Mouse (Mus musculus) left cerebral cortex, adult 2 months (tissue): Measurements from ENCODE around the gene Tcn2. TPM values are rescaled to one million over a fixed set of nuclear protein-coding genes. Genes with fewer than 3 reads are reported as not detected.
A peak's percentile ranks its signal among the peaks of the same experiment; 100 is the strongest.

Experiments used
- DNase-seq, 2 experiments: peaks; one replicate each; pipeline ENCODE4 v3.0.0; 2021 to 2022; ENCODE audit warnings: low spot score in 2 of 2, mixed read lengths in 1 of 2; ENCODE audit errors: extremely low spot score in 1 of 2
- H3K27ac ChIP-seq: fragments of 200-600 bp; 2 replicates; pipeline ENCODE4 v1.8.1; 2022
- H3K4me3 ChIP-seq: fragments of 200-600 bp; 2 replicates; pipeline ENCODE4 v1.8.1; 2022
- CTCF ChIP-seq: fragments of 200-600 bp; IDR thresholded peaks from 2 replicates; pipeline ENCODE4 v1.8.1; 2022; ENCODE audit warnings: antibody characterized with exemption, mild to moderate bottlenecking, moderate library complexity
- intact Hi-C: fragments of 180-260 bp; cut with DNase I; formaldehyde crosslinking; loops from one replicate; pipeline ENCODE4 v1.15.1; 2025
- long read RNA-seq, 2 experiments: library from polyadenylated mRNA; stranded (forward); transcript quantifications; one replicate each; pipeline ENCODE4 v2.0.0; 2021; ENCODE audit warnings: borderline mapping rate in 2 of 2
- total RNA-seq, 2 experiments: library from RNA; stranded (reverse); gene quantifications; 2 replicates each; pipeline ENCODE4 v1.2.3; 2021

The Tcn2 gene
- 10 to 100 TPM; 17.1 to 20.7 TPM for total RNA-seq
- long read RNA-seq, experiment 1, transcript Tcn2-203 (10 exons, 1,949 nt): major isoform, 6 of 21 reads
- long read RNA-seq, experiment 1, partial matches to known transcripts: 4 of 21 reads
- long read RNA-seq, experiment 1, other reads (novel, unspliced or antisense): 7 of 21 reads
- long read RNA-seq, experiment 2, transcript Tcn2-203 (10 exons, 1,949 nt): minor isoform, 5 of 21 reads
- long read RNA-seq, experiment 2, transcript Tcn2-207 (10 exons, 2,027 nt): major isoform, 6 of 21 reads
- long read RNA-seq, experiment 2, partial matches to known transcripts: 3 of 21 reads
- long read RNA-seq, experiment 2, other reads (novel, unspliced or antisense): 6 of 21 reads

DNA sequence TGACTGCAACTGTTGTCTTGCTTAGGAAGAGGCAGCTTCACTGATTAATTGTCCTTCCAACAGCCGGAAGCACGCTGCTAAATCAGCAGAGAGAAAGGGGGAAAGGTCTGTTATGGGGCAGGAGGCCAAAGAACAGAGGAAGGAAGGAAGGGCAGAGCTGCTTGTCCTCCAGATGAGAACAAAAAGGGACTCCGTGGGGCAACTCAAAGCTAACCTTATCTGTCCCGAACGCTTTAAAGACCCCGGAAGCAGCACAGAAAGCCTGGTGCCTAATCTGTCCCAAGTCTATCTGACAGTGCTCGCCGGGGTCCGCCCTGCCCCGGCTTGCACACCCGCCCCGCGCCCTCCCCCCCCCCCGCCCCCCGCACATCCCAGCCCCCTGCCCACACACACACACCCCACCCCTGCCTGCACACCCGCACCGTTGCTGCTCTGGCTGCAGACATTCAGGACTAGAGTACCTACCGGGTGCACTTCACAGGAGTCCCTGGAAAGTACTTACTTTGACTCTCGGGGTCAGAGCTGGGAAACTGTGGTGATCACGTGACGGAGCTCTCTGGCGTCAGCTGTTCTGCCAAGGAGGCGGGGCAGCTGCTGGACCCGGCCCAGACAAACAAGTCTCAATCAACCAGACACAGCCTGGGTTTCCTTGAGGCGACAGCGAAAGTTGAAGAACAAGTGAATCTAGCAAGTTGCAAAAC, at the start of gene Tcn2:
Gene Tcn2, minus strand, starts transcription at position 649 of the 701 bp plus-strand sequence.
- peak; percentile 57 to 63 for DNase-seq
- Histone ChIP-seq H3K27ac (no peak within 1 kb of the TSS), H3K4me3 (peak within 1 kb of the TSS; percentile 39)
- intact Hi-C loops: no loop called here
- TF ChIP-seq CTCF: no peak

DNA sequence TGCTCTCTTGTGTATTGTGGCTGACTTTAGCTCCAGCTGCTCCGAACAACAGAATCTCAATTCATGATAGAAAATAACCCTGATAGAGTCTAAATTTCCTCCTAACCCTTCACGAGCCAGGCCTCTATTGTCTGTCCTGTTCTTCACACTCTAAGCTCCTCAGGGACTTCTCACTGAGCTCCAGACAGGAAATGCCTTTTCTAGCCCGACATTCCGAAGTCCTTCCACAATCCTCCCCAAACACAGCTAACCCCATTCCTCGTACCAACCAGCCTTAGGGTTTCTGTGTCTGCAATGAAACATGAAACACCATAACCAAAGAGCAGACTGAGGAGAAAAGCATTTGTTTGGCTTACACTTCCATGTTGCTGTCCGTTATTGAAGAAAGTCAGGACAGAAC, 49.6 kb upstream of the Tcn2 start:
- no peak for DNase-seq
- Histone ChIP-seq H3K4me3 (no peak overlapping the region), H3K27ac (no peak overlapping the region)
- no peak for TF ChIP-seq CTCF
- intact Hi-C loops: no loop called here

DNA sequence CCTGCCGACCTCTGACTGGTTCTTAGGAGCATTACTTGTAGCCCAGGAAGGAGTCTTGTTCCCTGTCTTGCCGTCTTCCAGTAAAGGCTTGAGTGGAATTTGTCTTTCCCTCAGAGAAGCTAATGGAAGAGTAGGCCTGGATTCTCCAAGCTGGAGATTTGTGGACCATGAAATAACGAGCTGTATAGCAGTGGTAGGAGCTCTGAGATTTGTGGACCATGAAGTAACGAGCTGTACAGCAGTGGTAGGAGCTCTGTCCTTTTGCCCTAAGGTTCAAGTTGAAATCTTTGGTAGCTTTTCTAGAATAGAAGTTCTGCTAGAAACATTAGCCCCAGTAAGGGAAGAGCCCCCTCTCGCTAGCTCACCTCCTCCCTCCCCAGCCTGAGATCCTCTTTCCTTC, 46.5 kb upstream of the Tcn2 start:
- no peak for TF ChIP-seq CTCF
- Histone ChIP-seq H3K4me3 (no peak overlapping the region), H3K27ac (no peak overlapping the region)
- intact Hi-C loops: no loop called here
- no peak for DNase-seq

DNA sequence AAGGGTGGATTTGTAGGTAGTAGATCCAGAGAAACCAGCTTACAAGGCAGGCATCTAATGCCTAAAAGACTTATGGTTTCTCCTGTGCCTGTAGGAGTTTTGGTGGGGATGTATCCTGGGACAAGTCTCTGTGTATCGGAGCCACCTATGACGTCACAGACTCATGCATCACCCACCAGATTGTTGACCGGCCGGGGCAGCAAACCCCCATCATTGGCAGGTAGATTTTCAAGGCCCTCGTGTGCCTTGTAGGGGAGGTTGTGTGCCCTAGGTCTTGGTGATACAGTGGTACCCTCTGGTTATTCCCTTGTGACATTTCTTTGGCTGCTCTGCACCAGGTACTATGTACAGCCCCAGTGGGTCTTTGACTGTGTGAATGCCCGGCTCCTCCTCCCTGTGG, 44.7 kb upstream of the Tcn2 start, which contains the start of gene 4930556J24Rik:
Gene 4930556J24Rik, minus strand, starts transcription at position 101 of the 400 bp plus-strand sequence.
- Histone ChIP-seq H3K4me3 (no peak within 1 kb of the TSS), H3K27ac (no peak within 1 kb of the TSS)
- intact Hi-C loops: no loop called here
- no peak for DNase-seq
- TF ChIP-seq CTCF: no peak

DNA sequence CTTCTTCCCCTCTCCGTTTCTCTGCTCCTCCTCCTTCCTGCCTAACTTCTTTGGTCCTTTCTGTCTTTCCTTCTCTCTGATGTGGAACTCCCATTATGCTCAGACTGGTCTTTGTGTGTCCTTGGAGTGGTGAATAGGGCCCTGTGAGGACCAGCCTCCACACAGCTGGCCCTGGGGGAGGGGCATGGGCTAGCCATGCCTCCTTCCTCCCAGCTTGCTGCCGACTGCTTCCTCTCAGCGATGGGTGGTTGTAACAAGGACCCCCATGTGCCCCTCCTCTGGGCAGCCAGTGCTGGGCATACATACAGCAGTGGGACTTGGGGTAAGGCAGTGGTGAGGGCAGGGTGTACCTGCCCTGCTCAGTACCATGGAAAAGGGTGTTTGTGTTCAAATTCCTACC, 42.4 kb upstream of the Tcn2 start:
- Histone ChIP-seq H3K4me3 (no peak overlapping the region), H3K27ac (no peak overlapping the region)
- no peak for DNase-seq
- intact Hi-C loops: no loop called here
- TF ChIP-seq CTCF: no peak

DNA sequence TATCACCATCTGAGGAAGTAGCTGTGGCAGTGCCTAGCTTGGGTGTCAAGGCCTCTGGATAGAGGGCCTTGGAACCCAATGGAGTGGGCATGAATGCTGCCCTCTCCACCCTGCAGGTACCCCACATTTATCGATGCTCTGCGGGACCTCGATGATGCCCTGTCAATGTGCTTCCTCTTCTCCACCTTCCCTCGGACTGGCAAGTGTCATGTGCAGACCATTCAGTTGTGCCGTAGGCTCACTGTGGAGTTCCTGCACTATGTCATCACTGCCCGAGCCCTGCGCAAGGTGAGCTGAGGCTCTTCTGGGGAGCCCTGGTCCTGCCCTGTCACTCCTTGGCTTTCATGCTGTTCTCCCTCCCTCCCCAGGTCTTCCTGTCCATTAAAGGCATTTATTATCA, 41.1 kb upstream of the Tcn2 start:
- Histone ChIP-seq H3K27ac (no peak overlapping the region), H3K4me3 (no peak overlapping the region)
- DNase-seq: no peak
- intact Hi-C loops: no loop called here
- no peak for TF ChIP-seq CTCF

DNA sequence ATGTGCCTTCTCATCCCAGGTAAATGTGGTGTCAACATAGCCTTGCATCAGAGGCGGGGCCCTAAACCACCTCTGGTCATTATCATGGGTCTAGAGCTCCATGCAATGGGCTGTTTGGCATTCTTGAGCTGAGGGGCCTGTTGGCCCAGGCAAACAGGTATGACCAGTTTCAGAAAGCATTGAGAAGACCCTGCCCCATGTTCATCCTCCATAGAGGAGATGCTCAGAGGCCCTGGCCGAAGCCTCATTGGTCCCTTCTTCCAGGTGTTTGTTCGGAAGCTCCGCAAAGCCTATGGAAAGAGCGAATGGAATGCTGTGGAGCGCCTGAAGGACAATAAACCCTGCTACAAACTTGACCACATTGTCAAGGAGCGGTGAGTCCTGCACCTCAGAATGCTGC, 38.4 kb upstream of the Tcn2 start:
- intact Hi-C loops: no loop called here
- DNase-seq: peak in 1 of 2 experiments; percentile 5
- Histone ChIP-seq H3K4me3 (no peak overlapping the region), H3K27ac (no peak overlapping the region)
- TF ChIP-seq CTCF: no peak

DNA sequence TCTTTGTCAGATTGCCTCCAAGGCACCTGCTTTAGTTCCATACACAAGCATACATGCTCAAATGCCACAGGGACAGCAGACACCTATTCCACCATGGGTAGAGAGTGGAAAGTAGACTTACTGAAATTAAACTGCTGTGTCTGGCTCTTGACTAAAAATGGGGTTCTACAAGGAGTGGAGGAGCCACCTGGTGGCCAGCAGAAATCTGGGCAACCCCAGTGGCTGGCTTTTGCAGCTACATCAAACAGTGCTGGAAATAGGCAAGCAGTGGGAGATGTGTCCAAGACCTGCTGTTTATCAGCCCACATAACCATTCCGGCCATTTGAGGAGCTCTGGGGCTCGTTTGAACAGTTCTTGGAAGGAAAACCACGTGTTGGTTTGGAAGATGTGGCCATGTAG, 37.9 kb upstream of the Tcn2 start:
- peak in 1 of 2 experiments; percentile 13 for DNase-seq
- no peak overlapping the region for H3K27ac ChIP-seq
- intact Hi-C loops: no loop called here
- H3K4me3 ChIP-seq: no peak overlapping the region
- TF ChIP-seq CTCF: peak; percentile 55

DNA sequence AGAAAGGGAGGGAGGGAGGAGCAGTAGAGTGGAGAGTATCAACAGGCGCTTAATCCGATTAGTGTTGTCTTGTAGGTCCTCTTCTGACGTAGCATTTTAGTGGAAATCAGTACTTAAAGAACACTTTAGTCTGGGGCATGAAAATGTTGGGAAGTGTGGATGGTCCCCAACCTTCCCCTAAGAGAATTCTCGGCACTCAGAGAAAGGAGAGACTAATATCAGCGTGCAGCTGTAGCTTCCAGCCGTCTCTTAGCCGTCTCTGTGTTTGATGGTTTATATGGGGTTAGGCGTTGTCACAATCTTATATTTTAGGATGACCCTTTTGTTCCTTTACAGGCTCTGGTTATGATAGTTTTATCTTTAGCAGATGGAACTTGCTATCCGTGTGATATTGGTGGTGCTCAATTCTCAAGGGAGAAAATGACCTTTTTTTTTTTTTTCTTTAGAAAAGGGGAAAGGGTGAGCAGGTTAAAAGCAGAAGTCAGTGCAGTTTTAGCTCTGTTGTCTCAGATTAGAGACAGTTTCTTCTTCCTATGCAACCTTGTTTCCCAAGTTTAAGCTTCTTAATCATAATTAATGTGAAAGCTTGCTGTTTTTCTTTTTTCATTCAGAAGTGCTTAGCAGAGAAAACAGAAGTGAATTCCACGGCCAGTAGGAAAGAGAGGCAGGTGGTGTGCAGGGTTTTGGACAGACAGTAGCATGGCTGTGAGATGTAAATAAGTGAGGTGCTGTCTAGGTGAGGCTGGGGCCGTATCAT, 32.6 kb upstream of the Tcn2 start:
- Histone ChIP-seq H3K4me3 (peak overlapping the region; percentile 96), H3K27ac (no peak overlapping the region; the same call in 1 of the 2 replicates)
- DNase-seq: no peak
- intact Hi-C loops: no loop called here
- TF ChIP-seq CTCF: no peak

DNA sequence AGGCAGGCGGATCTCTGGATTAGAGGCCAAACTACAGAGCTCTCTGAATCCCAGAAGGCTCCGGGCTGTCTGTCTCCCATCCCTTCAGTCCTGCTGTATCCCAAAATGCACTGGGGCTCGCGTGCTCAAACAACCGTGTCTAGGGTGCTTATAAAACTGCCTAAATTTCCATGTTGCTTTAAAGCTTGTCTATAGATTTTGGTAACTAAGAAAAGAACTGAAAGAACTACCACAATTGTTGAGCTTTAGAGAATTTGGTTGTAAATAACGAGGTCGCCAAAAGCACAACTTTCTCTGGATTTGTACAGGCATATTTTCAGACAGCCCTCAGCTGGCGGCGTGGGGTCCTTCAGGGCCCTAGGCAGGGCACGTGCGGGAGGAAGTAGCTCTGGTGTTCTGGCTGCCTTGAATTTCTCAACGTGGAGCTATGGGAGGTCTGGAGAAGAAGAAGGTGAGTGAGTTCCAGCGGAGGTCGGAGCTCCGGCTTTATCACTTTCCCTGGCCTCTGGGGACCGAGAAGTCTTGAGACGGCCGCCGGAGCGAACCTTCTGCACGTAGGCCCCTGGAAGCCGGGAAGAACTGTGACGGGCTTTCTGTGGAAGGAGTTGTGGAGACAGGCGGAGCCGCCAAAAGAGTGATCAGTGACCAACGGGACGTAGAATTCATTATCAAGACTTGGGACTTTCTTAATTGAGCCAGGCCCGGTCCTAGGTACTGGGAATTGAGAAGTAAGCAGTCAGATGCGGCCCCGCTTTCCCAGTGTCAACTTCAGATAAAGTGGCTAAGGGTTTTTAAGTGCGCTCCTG, 31.9 kb upstream of the Tcn2 start, which contains the start of gene Pes1:
Gene Pes1, plus strand, starts transcription at position 366 of the 806 bp plus-strand sequence.
- H3K27ac ChIP-seq: peak within 1 kb of the TSS; percentile 94
- no peak for TF ChIP-seq CTCF
- peak within 1 kb of the TSS; percentile 96 for H3K4me3 ChIP-seq
- intact Hi-C loops: no loop called here
- peak; percentile 78 for DNase-seq

DNA sequence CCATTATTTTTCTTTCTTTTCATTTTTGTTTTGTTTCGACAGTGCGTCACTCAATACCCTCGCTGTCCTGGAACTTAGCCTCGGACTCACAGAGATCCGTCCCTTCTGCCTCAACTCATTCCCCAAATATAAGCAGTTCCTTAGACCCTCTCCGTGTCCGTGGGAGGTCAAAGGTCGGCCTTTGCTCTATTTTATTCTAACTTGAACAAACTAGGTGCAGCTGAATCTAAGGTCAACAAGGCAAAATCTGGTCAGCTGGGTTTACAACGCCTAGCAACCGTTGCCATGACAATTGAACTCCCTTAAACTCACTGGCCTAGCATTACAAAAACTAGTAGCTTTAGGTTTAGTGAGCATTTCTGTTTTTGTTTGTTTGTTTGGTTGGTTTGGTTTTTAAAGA, 31.2 kb upstream of the Tcn2 start:
- TF ChIP-seq CTCF: no peak
- Histone ChIP-seq H3K4me3 (peak overlapping the region; percentile 96), H3K27ac (peak overlapping the region; percentile 94)
- intact Hi-C loops: no loop called here
- no peak for DNase-seq
